Mouse (Mus musculus): ENCODE data around the gene Iqcb1. TPM values are rescaled to one million over a fixed set of nuclear protein-coding genes. Genes with fewer than 3 reads are reported as not detected.

The Iqcb1 gene
- 26.0 TPM for polyA plus RNA-seq (2021)

DNA sequence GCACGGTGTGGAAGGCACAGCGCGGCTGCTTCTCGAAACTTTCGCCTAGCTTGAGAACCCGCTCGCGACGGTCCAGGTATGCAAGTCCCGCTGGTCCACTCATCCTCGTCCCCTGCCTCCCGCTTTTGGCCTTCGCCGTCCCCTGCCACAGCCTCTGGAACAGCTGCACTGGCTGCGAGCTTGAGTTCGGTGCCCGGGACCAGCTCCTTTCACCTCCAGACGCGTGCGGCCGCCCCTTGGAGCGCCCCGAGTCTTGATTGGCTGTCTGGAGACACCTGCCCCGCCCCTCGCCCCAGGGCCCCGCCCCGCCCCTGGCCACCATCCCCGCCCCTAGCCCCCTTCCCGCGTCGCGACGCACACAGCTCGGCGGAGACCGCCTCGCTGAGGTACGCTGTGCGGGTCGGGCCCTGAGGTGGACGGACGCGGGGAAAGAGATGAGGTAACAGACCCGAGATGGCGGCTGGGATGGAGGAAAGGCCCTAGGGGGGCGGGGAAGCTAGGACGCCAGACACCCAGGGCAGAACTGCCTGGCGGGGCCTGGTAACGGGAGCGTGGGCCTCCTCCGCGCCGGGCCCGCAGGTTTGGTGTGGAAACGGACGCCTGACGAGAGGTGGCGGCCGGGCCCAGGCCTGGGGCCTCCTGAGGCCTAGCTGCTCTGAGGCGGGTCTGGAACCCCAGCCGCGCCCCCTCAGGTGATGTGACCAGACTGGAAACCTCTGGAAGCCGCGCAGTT lies at the start of gene Iqcb1:
Gene Iqcb1, plus strand, starts transcription at position 332 of the 733 bp plus-strand sequence.
- TF ChIP-seq CTCF (IDR thresholded peaks at IDR 0.05): no peak
- ATAC-seq: peak; percentile 98
- H3K27me3 ChIP-seq: peaks cover 8% of the 10 kb centered on the region
- in situ Hi-C loops (cut with MboI; ENCODE audit: low pct_unique_long_range_greater_than_20kb): no loop called here
- ChIA-PET CTCF (no interaction called here), POLR2A (interaction anchor here (1.1 kb wide), 1 partner anchor 9 kb away, joined by 4 read pairs; no protein-coding TSS in a partner anchor)
- DNase-seq (ENCODE audit: low read depth, low spot score): no peak

DNA sequence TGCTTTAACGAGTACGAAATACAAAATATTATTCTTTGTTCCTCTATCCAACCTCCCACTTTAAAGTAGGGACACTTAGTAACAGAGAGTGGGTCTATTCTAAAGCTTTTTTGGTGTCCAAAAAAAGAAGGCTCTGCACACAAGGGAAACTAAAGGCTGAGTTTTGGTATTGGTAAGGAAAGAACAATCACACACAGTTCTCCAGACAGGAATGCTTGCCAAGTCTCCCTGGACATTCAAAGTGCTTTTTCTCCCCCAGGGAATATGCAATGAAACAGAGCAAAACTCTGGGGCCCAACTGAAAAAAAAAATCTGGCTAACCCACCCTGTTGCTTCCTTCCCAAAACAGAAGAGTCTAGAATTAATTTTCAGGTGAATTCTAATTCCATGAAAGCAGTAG lies 44.0 kb upstream of the Iqcb1 start:
- in situ Hi-C loops (cut with MboI; ENCODE audit: low pct_unique_long_range_greater_than_20kb): no loop called here
- peaks cover 6% of the 10 kb centered on the region for H3K27me3 ChIP-seq
- ATAC-seq (no peak), DNase-seq (ENCODE audit: low read depth, low spot score) (no peak)
- CTCF ChIA-PET: no interaction called here
- no peak for TF ChIP-seq CTCF (IDR thresholded peaks at IDR 0.05)
- POLR2A ChIA-PET: no interaction called here

DNA sequence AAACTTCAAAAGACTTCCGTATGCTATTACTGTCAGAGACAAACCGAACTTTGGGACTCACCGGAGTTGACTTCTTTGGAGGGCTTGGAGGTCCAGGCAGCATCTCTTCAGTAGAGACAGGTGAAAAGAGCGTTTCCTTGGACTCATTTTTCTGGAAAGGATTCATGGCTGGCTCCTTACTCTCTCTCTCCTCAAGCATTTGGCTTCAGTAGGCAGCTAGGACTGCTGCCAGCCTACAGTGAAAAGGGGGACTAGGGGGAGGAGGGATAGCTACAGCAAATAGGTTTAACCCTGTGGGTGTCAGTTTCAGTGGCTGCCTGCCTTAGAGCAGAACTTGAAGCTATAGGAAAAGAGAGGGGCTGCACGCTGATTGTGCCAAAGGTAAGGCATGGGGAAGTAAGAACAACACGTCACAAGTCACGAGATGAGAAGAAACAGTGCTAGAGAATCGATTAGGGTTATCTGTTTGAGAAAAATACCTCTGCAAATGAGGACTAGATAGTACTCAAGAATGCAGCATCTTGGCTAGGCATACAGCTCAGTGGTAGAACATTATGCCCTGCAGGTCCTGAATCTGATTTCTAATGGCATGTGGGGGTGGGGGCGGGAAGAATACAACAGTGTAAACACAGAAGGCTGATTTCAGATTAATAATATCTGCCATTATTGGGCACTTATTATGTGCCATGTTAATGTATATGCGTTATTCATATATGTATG lies 43.4 kb upstream of the Iqcb1 start, which contains the start of gene Slc15a2:
Gene Slc15a2, minus strand, starts transcription at position 369 of the 720 bp plus-strand sequence.
- in situ Hi-C loops (cut with MboI; ENCODE audit: low pct_unique_long_range_greater_than_20kb): no loop called here
- CTCF ChIA-PET: no interaction called here
- no peak for TF ChIP-seq CTCF (IDR thresholded peaks at IDR 0.05)
- ATAC-seq (no peak), DNase-seq (ENCODE audit: low read depth, low spot score) (no peak)
- peaks cover 6% of the 10 kb centered on the region for H3K27me3 ChIP-seq
- POLR2A ChIA-PET: no interaction called here

DNA sequence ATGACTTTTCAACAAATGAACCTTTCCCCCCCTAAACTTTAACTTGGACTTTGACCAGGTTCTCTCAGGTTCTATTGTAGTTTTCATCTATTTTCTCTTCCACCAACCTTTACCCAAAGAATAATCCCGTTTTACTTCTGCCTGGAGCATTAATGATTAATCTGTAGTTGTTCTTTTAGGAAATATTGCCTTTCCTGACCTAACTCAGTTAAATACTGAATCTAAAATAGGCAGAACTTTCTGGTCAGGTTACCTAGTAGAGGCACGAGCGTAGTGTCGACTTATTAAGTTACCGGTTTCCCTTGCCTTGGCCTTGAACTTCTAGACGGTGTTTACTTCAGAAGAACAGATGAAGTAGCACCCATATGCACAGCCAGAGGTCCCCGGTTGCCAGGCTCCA lies 41.7 kb upstream of the Iqcb1 start:
- POLR2A ChIA-PET: no interaction called here
- in situ Hi-C loops (cut with MboI; ENCODE audit: low pct_unique_long_range_greater_than_20kb): no loop called here
- ATAC-seq: no peak
- no peak for DNase-seq (ENCODE audit: low read depth, low spot score)
- TF ChIP-seq CTCF (IDR thresholded peaks at IDR 0.05): no peak
- CTCF ChIA-PET: no interaction called here
- peaks cover 6% of the 10 kb centered on the region for H3K27me3 ChIP-seq

DNA sequence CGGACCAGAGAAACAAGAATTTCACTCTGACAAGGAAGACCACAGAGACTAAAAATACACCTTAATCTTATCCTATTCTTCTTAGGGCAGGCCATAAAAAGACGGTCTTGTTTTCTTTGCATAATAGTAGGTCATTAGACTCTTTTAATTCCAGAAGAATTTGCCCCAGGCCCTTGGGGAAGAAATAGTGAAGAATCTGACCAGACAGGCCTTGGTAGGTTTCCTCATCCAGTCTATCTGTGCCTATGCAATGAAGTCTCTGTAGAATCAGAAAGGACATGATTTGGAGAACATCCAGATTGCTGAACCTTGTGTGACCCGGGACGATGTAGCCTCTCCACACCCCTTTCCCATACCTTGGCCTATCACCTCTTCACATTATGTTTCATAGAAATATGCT lies 38.0 kb upstream of the Iqcb1 start:
- DNase-seq (ENCODE audit: low read depth, low spot score): no peak
- in situ Hi-C loops (cut with MboI; ENCODE audit: low pct_unique_long_range_greater_than_20kb): no loop called here
- H3K27me3 ChIP-seq: no peaks in the 10 kb centered on the region
- TF ChIP-seq CTCF (IDR thresholded peaks at IDR 0.05): no peak
- ChIA-PET POLR2A (no interaction called here), CTCF (no interaction called here)
- no peak for ATAC-seq

DNA sequence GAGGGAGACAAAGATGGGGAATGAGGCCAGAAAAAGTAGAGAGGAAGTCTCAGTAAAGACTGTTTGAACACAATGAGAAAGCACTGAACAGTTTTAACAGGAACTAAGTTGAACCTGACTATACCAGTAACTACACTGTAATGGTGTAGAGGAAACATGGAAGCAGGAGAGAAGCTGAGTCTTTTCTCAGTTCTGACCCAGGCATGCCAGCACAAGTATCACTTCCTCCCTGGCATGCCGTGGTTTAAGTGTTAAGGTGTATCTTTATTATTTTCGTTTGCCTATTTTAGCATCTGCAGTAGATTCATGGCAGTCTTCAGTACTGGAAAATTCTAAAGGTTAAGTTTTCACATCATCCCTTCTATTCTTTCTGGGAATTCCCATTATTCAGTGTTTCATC lies 33.2 kb upstream of the Iqcb1 start:
- no peak for TF ChIP-seq CTCF (IDR thresholded peaks at IDR 0.05)
- DNase-seq (ENCODE audit: low read depth, low spot score) (no peak), ATAC-seq (no peak)
- ChIA-PET CTCF (no interaction called here), POLR2A (no interaction called here)
- in situ Hi-C loops (cut with MboI; ENCODE audit: low pct_unique_long_range_greater_than_20kb): no loop called here
- no peaks in the 10 kb centered on the region for H3K27me3 ChIP-seq

DNA sequence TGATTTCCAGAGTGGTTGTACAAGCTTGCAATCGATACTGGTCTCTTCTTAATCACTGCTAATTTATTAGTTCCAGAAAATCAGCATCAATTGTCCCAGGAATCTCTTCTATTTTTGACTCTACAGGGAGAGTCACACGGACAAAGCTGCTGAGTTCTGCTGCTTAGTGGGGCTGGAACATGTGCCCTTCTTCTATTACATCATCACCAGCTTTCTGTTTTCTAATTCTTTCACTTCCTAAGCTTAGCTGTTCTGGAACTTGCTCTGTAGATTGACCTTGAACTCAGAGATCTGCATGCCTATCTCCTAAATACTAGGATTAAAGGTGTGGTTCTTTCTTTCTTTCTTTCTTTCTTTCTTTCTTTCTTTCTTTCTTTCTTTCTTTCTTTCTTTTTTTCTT lies 29.9 kb upstream of the Iqcb1 start:
- POLR2A ChIA-PET: no interaction called here
- in situ Hi-C loops (cut with MboI; ENCODE audit: low pct_unique_long_range_greater_than_20kb): no loop called here
- no peaks in the 10 kb centered on the region for H3K27me3 ChIP-seq
- no peak for TF ChIP-seq CTCF (IDR thresholded peaks at IDR 0.05)
- no peak for DNase-seq (ENCODE audit: low read depth, low spot score)
- CTCF ChIA-PET: no interaction called here
- ATAC-seq: no peak

DNA sequence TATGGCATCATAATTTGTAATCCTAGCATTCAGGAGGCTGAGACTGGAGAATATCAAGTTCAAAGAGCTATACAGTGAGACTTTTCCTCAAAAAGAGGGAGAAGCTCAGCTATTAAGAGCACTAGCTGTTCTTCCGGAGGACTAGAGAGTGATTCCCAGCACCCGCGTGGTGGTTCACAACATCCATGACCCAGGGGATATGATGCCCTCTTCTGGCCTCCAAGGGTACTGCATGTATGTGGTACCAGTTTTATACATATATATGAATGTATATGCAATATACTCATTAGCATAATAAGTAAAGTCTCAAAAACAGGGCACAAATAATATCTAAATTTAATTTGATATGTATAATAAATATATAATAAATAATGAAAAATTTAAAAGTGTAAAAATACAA lies 25.8 kb upstream of the Iqcb1 start:
- no peak for ATAC-seq
- H3K27me3 ChIP-seq: no peaks in the 10 kb centered on the region
- TF ChIP-seq CTCF (IDR thresholded peaks at IDR 0.05): peak; percentile 40
- no peak for DNase-seq (ENCODE audit: low read depth, low spot score)
- ChIA-PET CTCF (interaction anchor here (0.7 to 1.1 kb wide), 2 partner anchors 67 to 83 kb away, joined by 3 to 4 read pairs; no protein-coding TSS in a partner anchor), POLR2A (no interaction called here)
- in situ Hi-C loops (cut with MboI; ENCODE audit: low pct_unique_long_range_greater_than_20kb): loop anchor here (25.0 kb wide), 1 partner anchor 715 kb away; no protein-coding TSS in a partner anchor

DNA sequence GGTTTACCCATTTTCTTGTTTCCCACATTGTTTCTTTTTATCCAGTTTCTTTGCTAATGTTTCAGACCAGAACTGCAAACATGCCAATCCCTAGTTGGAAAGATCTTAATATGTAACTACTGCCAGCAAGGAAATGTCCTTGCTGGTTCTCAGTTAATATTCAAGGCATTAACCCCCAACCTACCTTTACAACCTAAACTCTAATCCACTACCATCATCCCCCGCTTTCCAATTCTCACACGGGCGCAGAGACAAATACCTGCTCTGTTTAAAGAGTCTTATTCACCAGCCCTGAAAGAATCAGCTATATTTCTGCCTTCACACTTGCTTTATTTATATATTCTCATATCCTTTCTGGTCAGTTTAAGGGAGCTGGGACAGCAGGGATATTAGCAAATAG lies 19.6 kb upstream of the Iqcb1 start:
- ChIA-PET POLR2A (no interaction called here), CTCF (interaction anchor here (0.8 kb wide), 1 partner anchor 59 kb away, joined by 3 read pairs; no protein-coding TSS in a partner anchor)
- no peak for ATAC-seq
- in situ Hi-C loops (cut with MboI; ENCODE audit: low pct_unique_long_range_greater_than_20kb): loop anchor here (25.0 kb wide), 1 partner anchor 721 kb away; no protein-coding TSS in a partner anchor
- TF ChIP-seq CTCF (IDR thresholded peaks at IDR 0.05): no peak
- H3K27me3 ChIP-seq: peaks cover 4% of the 10 kb centered on the region
- no peak for DNase-seq (ENCODE audit: low read depth, low spot score)

DNA sequence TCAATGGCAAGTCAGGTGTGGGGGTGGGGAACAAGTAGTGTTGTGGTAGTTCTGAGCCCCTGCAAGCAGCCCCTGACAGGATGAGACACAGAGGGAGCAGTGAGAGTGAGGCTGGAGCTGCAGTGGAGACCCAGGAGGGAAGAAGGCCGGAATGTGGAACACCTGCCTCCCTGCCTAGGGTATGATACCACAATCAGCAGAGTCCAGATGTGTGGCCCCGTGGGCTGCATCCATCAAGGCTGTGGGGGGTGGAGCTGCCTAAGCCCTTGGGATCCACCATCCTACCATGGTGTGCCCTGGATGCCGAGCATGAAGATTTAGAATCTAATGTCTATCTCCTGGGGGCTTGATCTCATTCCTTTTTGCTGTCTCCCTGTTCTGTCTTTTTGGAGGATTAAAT lies 14.5 kb upstream of the Iqcb1 start:
- in situ Hi-C loops (cut with MboI; ENCODE audit: low pct_unique_long_range_greater_than_20kb): loop anchor here (5.0 to 25.0 kb wide), 3 partner anchors 86 to 726 kb away; no protein-coding TSS in a partner anchor
- peaks cover 4% of the 10 kb centered on the region for H3K27me3 ChIP-seq
- no peak for TF ChIP-seq CTCF (IDR thresholded peaks at IDR 0.05)
- ChIA-PET POLR2A (no interaction called here), CTCF (no interaction called here)
- ATAC-seq (no peak), DNase-seq (ENCODE audit: low read depth, low spot score) (no peak)

DNA sequence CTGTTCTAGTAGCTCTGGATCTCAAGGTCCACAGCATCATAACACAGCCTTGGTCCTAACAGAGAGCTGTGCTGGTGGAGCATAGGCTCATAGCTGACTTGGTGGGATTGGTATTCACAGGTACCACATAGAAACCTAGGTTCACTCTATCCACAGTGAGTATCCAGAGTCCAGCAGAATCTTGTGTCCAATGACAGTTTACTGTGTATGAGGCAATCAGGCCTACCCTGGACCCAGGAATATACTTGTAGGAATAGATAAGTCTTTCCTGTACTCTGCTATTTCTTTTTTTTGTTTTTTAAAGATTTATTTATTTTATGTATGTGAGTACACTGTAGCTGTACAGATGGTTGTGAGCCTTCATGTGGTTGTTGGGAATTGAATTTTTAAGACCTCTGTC lies 11.3 kb upstream of the Iqcb1 start:
- ChIA-PET CTCF (interaction anchor here (1.0 to 2.4 kb wide), 6 partner anchors 13 to 347 kb away, joined by 3 to 10 read pairs (median 6); no protein-coding TSS in a partner anchor), POLR2A (no interaction called here)
- no peak for ATAC-seq
- in situ Hi-C loops (cut with MboI; ENCODE audit: low pct_unique_long_range_greater_than_20kb): loop anchor here (25.0 kb wide), 1 partner anchor 730 kb away; no protein-coding TSS in a partner anchor
- no peak for DNase-seq (ENCODE audit: low read depth, low spot score)
- no peak for TF ChIP-seq CTCF (IDR thresholded peaks at IDR 0.05)
- peaks cover 4% of the 10 kb centered on the region for H3K27me3 ChIP-seq
